Mouse (Mus musculus): ENCODE measurements around the gene Paqr7. TPM values are rescaled to one million over a fixed set of nuclear protein-coding genes. Genes with fewer than 3 reads are reported as not detected.

The Paqr7 gene
- polyA plus RNA-seq, 1 experiment from 2014 or later = 2.0 TPM

DNA sequence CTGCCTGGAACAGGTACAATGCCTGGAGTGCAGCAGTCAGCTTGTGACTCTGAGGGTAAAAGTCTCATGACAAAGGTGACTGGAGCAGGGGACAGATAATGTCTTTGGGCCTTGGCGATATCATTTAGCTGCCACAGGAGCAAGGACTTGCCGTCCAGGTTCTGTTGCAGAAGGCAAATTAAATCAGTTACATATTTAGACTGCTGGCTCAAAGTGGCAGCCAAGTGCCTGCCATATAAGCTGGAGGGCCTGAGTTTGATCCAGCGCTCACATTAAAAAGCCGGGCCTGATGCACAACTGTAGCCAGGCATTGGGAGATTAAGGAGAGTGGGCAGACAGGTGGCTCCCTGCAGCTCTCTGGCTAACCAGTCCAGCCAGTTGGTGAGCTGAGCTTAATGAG, 16.7 kb upstream of the Paqr7 start:
- H3K27ac ChIP-seq (replicated peaks; ENCODE audit: low read depth, low read length) = no peak overlapping the region
- no peak overlapping the region for H3K4me2 ChIP-seq (ENCODE audit: low read depth, low read length)
- 0 out of 2 replicates have a peak, but pooled peaks cover 8% of the 10 kb centered on the region for H3K27me3 ChIP-seq (replicated peaks; ENCODE audit: control insufficient read depth, insufficient read depth, low read length)
- no peak overlapping the region for H3K9ac ChIP-seq (ENCODE audit: low read depth, low read length)
- DNase-seq (ENCODE audit: low spot score) = no peak
- H3K4me1 ChIP-seq (ENCODE audit: control insufficient read depth, insufficient read depth, low read length) = no peaks in the 10 kb centered on the region
- peaks cover 12% of the 10 kb centered on the region for H3K36me3 ChIP-seq (ENCODE audit: control insufficient read depth, insufficient read depth, low read length)
- WGBS = 83% methylated on average over 4 of the region's 4 CpGs
- ATAC-seq (ENCODE audit: low read depth) = no peak
- H3K4me3 ChIP-seq (ENCODE audit: low read depth, low read length) = no peak overlapping the region
- no peaks in the 10 kb centered on the region for H3K9me3 ChIP-seq (ENCODE audit: control insufficient read depth, low read length)

DNA sequence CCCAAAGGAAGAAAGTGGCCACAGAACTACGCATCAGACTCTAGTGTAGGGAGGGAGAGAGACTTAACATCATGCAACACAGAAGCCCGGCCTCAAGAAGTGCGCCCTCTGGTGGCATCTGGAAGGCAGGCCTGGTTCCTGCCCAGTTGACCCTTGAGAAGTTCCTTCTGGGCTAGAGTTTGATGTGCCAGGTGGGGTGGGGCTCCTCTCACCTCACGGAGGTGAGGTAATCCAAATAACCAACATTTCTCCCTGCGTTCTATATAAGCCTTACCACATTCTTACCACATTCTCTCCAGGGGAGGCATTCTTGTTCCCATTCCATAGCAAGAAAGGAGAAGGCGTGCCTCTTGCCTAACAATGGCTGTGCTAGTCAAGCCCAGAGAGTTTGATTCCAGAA, 15.6 kb upstream of the Paqr7 start:
- 0 out of 2 replicates have a peak, but pooled peaks cover 8% of the 10 kb centered on the region for H3K27me3 ChIP-seq (replicated peaks; ENCODE audit: control insufficient read depth, insufficient read depth, low read length)
- H3K4me2 ChIP-seq (ENCODE audit: low read depth, low read length) = no peak overlapping the region
- DNase-seq (ENCODE audit: low spot score) (peak; percentile 54), ATAC-seq (ENCODE audit: low read depth) (no peak; the same call in 1 of the 2 replicates)
- no peak overlapping the region for H3K9ac ChIP-seq (ENCODE audit: low read depth, low read length)
- H3K27ac ChIP-seq (replicated peaks; ENCODE audit: low read depth, low read length) = no peak overlapping the region
- H3K4me1 ChIP-seq (ENCODE audit: control insufficient read depth, insufficient read depth, low read length) = no peaks in the 10 kb centered on the region
- H3K9me3 ChIP-seq (ENCODE audit: control insufficient read depth, low read length) = no peaks in the 10 kb centered on the region
- H3K4me3 ChIP-seq (ENCODE audit: low read depth, low read length) = no peak overlapping the region
- 19% methylated on average over 6 of the region's 6 CpGs for WGBS
- H3K36me3 ChIP-seq (ENCODE audit: control insufficient read depth, insufficient read depth, low read length) = 0 out of 2 replicates have a peak, but pooled peaks cover 2% of the 10 kb centered on the region

DNA sequence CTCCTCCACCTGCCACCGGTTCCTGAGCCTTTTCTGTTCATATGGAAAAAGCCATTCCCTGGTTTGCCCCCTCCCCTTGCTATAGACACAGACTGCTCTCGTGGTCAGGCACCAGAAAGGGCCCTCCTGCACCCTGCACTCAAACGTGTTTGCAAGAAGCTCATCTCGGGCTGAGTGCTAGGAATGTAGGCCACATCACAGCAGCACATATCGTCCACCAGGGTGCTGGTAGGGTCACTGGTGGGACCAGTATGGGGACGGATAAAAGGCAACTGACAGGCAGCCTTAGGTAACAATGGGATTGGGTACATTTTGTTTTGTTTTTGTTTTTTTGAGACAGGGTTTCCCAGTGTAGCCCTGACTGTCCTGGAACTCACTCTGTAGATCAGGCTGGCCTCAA, 15.2 kb upstream of the Paqr7 start:
- no peaks in the 10 kb centered on the region for H3K36me3 ChIP-seq (ENCODE audit: control insufficient read depth, insufficient read depth, low read length)
- 0 out of 2 replicates have a peak, but pooled peaks cover 8% of the 10 kb centered on the region for H3K27me3 ChIP-seq (replicated peaks; ENCODE audit: control insufficient read depth, insufficient read depth, low read length)
- WGBS = 50% methylated on average over 6 of the region's 6 CpGs
- no peak for DNase-seq (ENCODE audit: low spot score)
- no peak overlapping the region for H3K4me2 ChIP-seq (ENCODE audit: low read depth, low read length)
- H3K9ac ChIP-seq (ENCODE audit: low read depth, low read length) = no peak overlapping the region
- H3K4me1 ChIP-seq (ENCODE audit: control insufficient read depth, insufficient read depth, low read length) = no peaks in the 10 kb centered on the region
- H3K27ac ChIP-seq (replicated peaks; ENCODE audit: low read depth, low read length) = no peak overlapping the region
- H3K9me3 ChIP-seq (ENCODE audit: control insufficient read depth, low read length) = no peaks in the 10 kb centered on the region
- H3K4me3 ChIP-seq (ENCODE audit: low read depth, low read length) = no peak overlapping the region
- ATAC-seq (ENCODE audit: low read depth) = no peak

DNA sequence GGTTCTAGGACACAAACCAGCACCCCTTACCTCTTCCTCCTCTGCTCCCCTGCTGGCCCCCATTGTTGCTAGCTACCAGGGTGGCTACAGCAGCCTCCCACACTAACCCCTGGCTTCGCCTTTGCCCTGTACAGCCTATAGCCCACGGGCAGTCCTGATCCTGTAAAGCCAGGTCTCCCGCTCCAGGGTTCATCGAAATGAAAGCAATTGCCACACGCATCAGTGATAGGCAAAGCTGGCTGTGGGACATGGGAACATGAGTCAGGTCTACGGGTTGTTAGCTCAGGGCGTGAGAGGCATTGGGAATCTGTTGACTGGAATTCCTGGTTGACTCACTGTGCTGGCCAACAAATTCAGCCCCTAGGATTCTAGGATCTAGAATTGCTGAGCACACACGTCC, 14.1 kb upstream of the Paqr7 start:
- 76% methylated on average over 8 of the region's 8 CpGs for WGBS
- H3K4me1 ChIP-seq (ENCODE audit: control insufficient read depth, insufficient read depth, low read length) = no peaks in the 10 kb centered on the region

DNA sequence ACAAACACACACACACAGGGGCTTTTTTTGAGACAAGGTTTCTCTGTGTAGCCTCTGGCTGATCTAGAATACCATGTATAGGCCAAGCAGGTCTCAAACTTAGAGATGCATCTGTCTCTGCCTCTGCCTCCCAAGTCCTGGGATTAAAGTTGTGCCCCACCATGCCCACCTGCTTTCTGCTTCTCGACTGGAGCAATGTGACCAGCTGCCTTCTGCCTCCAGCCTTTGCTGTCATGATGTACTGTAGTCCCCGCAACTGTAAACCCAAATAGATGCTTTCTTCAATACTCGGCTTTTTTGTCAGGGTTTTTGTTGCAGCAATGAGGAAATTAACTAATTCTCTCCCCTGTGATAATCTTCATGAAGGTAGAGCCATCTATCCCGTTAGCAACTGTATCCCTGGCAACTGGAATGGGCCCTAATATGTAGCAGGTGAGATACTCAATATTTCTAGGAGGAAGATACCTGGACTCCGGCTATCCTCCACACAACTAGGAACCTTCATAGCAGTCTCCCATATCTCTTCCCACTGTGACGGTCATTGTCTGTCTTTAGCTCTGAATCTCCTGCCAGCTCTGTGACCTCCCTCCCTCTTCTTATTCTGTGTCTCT, 13.3 kb upstream of the Paqr7 start:
- Histone ChIP-seq H3K9ac (ENCODE audit: low read depth, low read length) (no peak overlapping the region), H3K27ac (replicated peaks; ENCODE audit: low read depth, low read length) (no peak overlapping the region), H3K27me3 (replicated peaks; ENCODE audit: control insufficient read depth, insufficient read depth, low read length) (0 out of 2 replicates have a peak, but pooled peaks cover 8% of the 10 kb centered on the region), H3K4me2 (ENCODE audit: low read depth, low read length) (no peak overlapping the region), H3K4me3 (ENCODE audit: low read depth, low read length) (no peak overlapping the region), H3K4me1 (ENCODE audit: control insufficient read depth, insufficient read depth, low read length) (no peaks in the 10 kb centered on the region), H3K9me3 (ENCODE audit: control insufficient read depth, low read length) (no peaks in the 10 kb centered on the region), H3K36me3 (ENCODE audit: control insufficient read depth, insufficient read depth, low read length) (no peaks in the 10 kb centered on the region)
- ATAC-seq (ENCODE audit: low read depth) (no peak), DNase-seq (ENCODE audit: low spot score) (no peak)
- 61% methylated on average over 6 of the region's 6 CpGs for WGBS

More for the DNA sequence above, 14.1 kb upstream of the Paqr7 start:
- Histone ChIP-seq H3K4me2 (ENCODE audit: low read depth, low read length) (no peak overlapping the region), H3K36me3 (ENCODE audit: control insufficient read depth, insufficient read depth, low read length) (no peaks in the 10 kb centered on the region), H3K27me3 (replicated peaks; ENCODE audit: control insufficient read depth, insufficient read depth, low read length) (0 out of 2 replicates have a peak, but pooled peaks cover 8% of the 10 kb centered on the region), H3K4me3 (ENCODE audit: low read depth, low read length) (no peak overlapping the region), H3K27ac (replicated peaks; ENCODE audit: low read depth, low read length) (no peak overlapping the region), H3K9ac (ENCODE audit: low read depth, low read length) (no peak overlapping the region), H3K9me3 (ENCODE audit: control insufficient read depth, low read length) (no peaks in the 10 kb centered on the region)
- DNase-seq (ENCODE audit: low spot score) = no peak
- no peak for ATAC-seq (ENCODE audit: low read depth)

DNA sequence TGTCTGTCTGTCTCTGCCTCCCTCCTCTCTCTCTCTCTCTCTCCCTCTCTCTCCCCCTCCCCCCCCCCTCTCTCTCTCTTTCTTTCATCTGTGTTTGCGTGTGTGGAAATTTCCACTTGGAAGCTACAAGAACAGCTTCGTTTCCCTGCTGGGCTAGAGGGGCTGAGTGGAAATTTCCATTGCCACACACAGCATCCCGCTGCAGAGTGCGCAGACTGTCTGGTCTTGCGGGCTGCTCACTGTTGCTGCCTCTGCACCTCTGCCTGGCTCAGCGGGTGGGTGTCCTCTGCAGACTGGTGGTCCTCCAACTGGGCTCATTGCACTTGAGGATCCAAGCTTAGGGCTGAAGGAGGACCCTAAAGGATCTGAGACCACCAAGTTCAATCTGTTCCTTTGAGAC, 12.8 kb upstream of the Paqr7 start:
- 44% methylated on average over 6 of the region's 6 CpGs for WGBS

DNA sequence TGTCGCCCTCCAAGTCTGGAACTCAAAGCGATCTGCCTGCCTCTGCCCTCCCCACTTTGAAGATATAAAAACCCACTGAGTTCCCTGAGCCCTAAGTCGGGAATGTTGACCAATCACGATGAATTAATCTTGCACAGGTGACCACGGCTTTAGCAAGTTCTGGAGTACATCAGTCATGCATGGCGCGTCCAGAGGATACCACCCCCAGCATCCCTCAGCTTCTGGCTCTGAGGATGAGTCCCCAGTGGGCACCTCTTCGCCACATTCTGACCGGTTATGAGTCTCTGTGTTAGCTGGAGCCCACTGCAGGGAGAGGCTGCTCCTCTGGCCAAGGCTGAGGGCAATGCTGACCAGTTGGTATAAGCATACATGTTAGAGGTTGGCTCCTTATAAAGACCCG, 12.3 kb upstream of the Paqr7 start:
- ATAC-seq (ENCODE audit: low read depth) = no peak
- 74% methylated on average over 10 of the region's 10 CpGs for WGBS

More for the DNA sequence above, 12.8 kb upstream of the Paqr7 start:
- Histone ChIP-seq H3K4me3 (ENCODE audit: low read depth, low read length) (no peak overlapping the region), H3K36me3 (ENCODE audit: control insufficient read depth, insufficient read depth, low read length) (no peaks in the 10 kb centered on the region), H3K9ac (ENCODE audit: low read depth, low read length) (no peak overlapping the region), H3K9me3 (ENCODE audit: control insufficient read depth, low read length) (no peaks in the 10 kb centered on the region), H3K27me3 (replicated peaks; ENCODE audit: control insufficient read depth, insufficient read depth, low read length) (0 out of 2 replicates have a peak, but pooled peaks cover 8% of the 10 kb centered on the region), H3K4me2 (ENCODE audit: low read depth, low read length) (no peak overlapping the region), H3K27ac (replicated peaks; ENCODE audit: low read depth, low read length) (no peak overlapping the region), H3K4me1 (ENCODE audit: control insufficient read depth, insufficient read depth, low read length) (no peaks in the 10 kb centered on the region)
- DNase-seq (ENCODE audit: low spot score) = no peak
- no peak for ATAC-seq (ENCODE audit: low read depth)

DNA sequence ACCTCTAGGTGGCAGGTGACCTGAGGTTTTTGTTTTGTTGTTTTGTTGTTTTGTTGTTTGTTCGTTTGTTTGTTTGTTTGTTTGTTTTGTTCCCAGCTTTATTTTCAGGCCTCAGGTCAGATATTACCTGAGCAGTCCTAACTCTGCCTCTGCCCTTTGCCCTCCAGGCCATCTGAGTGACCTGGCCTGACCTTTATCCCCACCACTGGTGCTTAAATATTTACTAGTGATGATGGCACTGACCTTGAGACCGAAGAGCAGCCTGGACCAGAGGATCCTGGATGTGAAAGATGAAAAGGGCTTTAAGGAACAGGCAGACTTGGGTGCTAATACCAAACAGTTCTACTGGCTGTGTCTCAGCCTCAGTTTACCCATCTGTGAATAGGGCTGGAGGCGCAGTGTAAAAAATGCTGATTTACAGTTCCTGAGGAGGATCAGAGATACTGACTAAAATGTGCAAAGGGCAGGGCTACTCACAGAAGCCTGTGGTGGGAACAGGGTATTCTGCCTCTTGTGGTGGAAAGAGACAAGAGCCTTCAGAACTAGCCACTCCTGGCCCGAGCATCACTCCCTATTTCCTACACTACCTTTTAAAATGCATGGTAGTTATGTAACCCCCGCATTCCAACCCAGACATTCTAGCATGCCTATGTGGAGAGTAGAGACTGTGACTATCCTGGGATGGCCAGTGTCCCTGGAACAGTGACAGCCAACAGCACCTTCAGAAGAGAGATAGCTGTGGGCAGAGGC, 11.2 kb upstream of the Paqr7 start:
- DNase-seq (ENCODE audit: low spot score) (no peak), ATAC-seq (ENCODE audit: low read depth) (no peak)
- 85% methylated on average over 5 of the region's 5 CpGs for WGBS
- Histone ChIP-seq H3K36me3 (ENCODE audit: control insufficient read depth, insufficient read depth, low read length) (no peaks in the 10 kb centered on the region), H3K4me2 (ENCODE audit: low read depth, low read length) (no peak overlapping the region), H3K9ac (ENCODE audit: low read depth, low read length) (no peak overlapping the region), H3K27ac (replicated peaks; ENCODE audit: low read depth, low read length) (no peak overlapping the region), H3K9me3 (ENCODE audit: control insufficient read depth, low read length) (no peaks in the 10 kb centered on the region), H3K4me3 (ENCODE audit: low read depth, low read length) (no peak overlapping the region), H3K27me3 (replicated peaks; ENCODE audit: control insufficient read depth, insufficient read depth, low read length) (0 out of 2 replicates have a peak, but pooled peaks cover 8% of the 10 kb centered on the region), H3K4me1 (ENCODE audit: control insufficient read depth, insufficient read depth, low read length) (no peaks in the 10 kb centered on the region)

More for the DNA sequence above, 12.3 kb upstream of the Paqr7 start:
- H3K27ac ChIP-seq (replicated peaks; ENCODE audit: low read depth, low read length) = no peak overlapping the region
- H3K9me3 ChIP-seq (ENCODE audit: control insufficient read depth, low read length) = no peaks in the 10 kb centered on the region
- no peak overlapping the region for H3K4me3 ChIP-seq (ENCODE audit: low read depth, low read length)
- no peak overlapping the region for H3K4me2 ChIP-seq (ENCODE audit: low read depth, low read length)
- 0 out of 2 replicates have a peak, but pooled peaks cover 8% of the 10 kb centered on the region for H3K27me3 ChIP-seq (replicated peaks; ENCODE audit: control insufficient read depth, insufficient read depth, low read length)
- H3K36me3 ChIP-seq (ENCODE audit: control insufficient read depth, insufficient read depth, low read length) = no peaks in the 10 kb centered on the region
- H3K4me1 ChIP-seq (ENCODE audit: control insufficient read depth, insufficient read depth, low read length) = no peaks in the 10 kb centered on the region
- no peak overlapping the region for H3K9ac ChIP-seq (ENCODE audit: low read depth, low read length)
- DNase-seq (ENCODE audit: low spot score) = no peak
